Mouse (Mus musculus) kidney, adult 10 weeks (tissue): Measurements from ENCODE around the gene Tmprss4. TPM values are rescaled to one million over a fixed set of nuclear protein-coding genes. Genes with fewer than 3 reads are reported as not detected.

Source experiments
- polyA plus RNA-seq: library from polyadenylated mRNA; stranded (reverse); fragments of 350-450 nt; fragmentation: Illumina TruSeq; extraction: RNeasy Lipid Tissue Mini Kit (QIAGEN cat#74804); gene quantifications from one replicate; pipeline ENCODE4 v1.2.3, GENCODE M21; 2014; ENCODE audit warnings: low read depth, low replicate concordance

Gene Tmprss4
- not detected for polyA plus RNA-seq

DNA sequence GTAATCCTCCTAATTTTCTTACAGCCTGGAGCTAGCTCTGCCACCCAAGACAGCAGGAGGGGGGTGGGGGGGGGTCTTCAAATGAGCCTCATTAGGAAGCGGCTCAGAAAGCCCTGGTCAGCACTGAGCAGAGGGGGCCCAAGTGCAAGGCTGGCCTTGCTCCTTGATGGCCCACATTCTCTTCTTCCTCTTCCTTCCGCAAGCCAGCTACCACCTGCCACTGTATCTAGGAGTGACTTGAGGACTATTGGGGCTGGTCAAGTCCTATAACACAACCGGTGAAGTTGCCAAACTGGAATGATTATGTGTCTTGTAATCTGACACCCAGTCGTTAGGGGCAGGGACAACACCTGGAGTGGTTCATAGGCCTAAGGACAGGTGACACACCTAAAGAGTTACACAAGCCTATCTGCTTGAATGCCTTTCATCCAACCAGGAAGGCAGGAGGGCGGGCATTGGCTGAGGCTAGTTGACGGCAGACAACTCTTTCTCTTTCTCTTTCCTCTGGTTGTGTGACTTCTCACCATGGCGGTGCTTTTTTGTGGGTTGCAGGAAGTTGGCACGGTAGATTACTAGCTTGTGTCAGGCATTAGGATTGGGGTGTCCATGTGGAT lies at the start of gene Tmprss4:
Gene Tmprss4, minus strand, starts transcription at position 296 of the 614 bp plus-strand sequence.

DNA sequence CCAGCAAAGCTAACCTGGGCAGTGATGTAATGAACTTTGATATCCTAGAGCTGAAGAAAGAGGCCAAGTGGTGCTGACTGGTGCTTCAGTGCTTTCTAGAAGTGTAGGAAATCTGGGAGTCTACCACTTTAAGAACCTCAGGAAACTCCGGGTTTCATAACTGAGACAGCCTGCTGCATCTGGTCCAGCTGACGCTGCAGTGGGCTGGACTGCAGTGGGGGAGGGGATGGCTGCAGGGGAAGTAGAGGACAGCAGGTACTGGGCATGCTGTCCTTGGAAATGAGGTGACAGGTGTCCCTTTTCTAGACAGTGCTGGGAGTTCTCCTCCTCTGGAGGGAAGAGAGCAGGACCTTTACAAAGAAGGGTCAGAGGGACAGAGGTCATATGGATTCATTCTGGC lies 22.1 kb downstream of the Tmprss4 start, which contains the start of gene BC049352:
Gene BC049352, plus strand, starts transcription at position 238 of the 400 bp plus-strand sequence.

DNA sequence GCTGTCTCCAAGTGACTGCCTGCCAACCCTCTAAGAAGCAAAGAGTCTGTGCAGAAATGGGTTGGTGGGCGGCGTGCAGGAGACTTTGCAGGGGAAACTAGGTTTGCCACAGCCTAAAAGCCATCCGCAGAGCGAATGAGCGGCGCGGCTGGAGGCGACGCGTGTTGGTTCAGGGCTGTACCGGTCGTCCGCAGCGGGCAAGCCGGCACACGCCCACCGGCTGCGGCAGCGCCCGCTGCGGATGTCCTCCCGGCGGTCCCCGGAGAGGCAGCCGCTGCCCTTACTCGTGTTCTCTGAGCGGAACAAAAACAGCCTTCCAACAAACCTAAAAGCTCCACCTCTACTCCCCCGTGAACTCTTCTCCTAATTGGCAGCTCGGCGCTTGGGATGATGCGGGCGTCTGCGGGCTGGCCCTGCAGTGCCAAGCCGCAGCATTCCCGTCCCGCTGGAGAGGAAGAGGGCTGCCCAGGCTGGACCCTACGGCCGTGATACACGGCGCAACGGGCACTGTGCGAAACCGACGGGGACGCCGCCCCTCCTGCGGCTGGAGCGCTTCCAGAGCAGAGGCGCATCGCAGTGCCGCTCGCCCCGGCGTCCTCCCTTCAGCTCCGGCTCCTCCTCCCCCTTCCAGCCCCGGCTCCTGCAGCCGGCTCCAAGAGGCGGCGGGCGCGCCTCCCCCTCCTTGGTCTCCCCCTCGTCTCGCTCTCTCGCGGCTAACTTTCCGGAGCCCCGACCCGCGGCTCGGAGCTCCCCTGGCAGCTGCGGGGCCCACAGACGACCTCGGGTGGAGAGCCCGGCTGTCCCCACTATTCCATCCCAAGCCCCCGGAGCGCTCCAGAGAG lies 65.5 kb downstream of the Tmprss4 start, which contains the start of gene Scn4b:
Gene Scn4b, plus strand, starts transcription at position 205 of the 842 bp plus-strand sequence.

Other genes starting within 250 kb of the Tmprss4 start
- 90.9 TPM for gene Ube4a, start 238.5 kb downstream of the Tmprss4 start, polyA plus RNA-seq
- gene Cd3g, start 223.7 kb downstream of the Tmprss4 start, polyA plus RNA-seq: 0.77 TPM
- not detected for gene Cd3d, start 222.3 kb downstream of the Tmprss4 start, polyA plus RNA-seq
- gene Cd3e, start 194.5 kb downstream of the Tmprss4 start, polyA plus RNA-seq: not detected
- gene Mpzl2, start 164.3 kb downstream of the Tmprss4 start, polyA plus RNA-seq: 34.9 TPM
- 9.3 TPM for gene Mpzl3, start 148.9 kb downstream of the Tmprss4 start, polyA plus RNA-seq
- gene Jaml, start 124.9 kb downstream of the Tmprss4 start, polyA plus RNA-seq: 0.85 TPM
- 0.32 TPM for gene Scn2b, start 86.3 kb downstream of the Tmprss4 start, polyA plus RNA-seq
- 12.0 TPM for gene Scn4b, start 65.7 kb downstream of the Tmprss4 start, polyA plus RNA-seq
- gene BC049352, start 22.1 kb downstream of the Tmprss4 start, polyA plus RNA-seq: 1.1 TPM
- 0.28 TPM for gene Il10ra, start 65.1 kb upstream of the Tmprss4 start, polyA plus RNA-seq
- 0.16 TPM for gene Tmprss13, start 115.0 kb upstream of the Tmprss4 start, polyA plus RNA-seq
- gene Fxyd6, start 166.1 kb upstream of the Tmprss4 start, polyA plus RNA-seq: 0.65 TPM
- 368 TPM for gene Fxyd2, start 195.6 kb upstream of the Tmprss4 start, polyA plus RNA-seq
- not detected for gene Dscaml1, start 222.5 kb upstream of the Tmprss4 start, polyA plus RNA-seq